Comparison of ENCODE assay signal across 9 mouse cellular contexts in genomic region chr16:43335151-43335823, GRCm38 (mm10).
DNase-seq lines count a peak whose midpoint lies in the region; ATAC-seq and TF ChIP-seq lines count a peak whose summit lies in the region.
"Had no signal": no experiment of that assay in that cellular context is flagged by ENCODE, and none has a peak within 500 bp of the region (broad histone marks: within the 10 kb centered on the region; RNA-seq: fewer than 3 reads in every experiment).

No protein-coding gene starts in this region.

- WGBS in heart, embryonic 11.5 days (ENCODE audit: insufficient replicate concordance), result 64% methylated on average over 8 of the region's 8 CpGs
- 68% methylated on average over 8 of the region's 8 CpGs for WGBS in midbrain, embryonic 16.5 days

- no peak overlapping the region for H3K4me2 ChIP-seq in heart, embryonic 11.5 days
- H3K4me2 ChIP-seq in midbrain, embryonic 16.5 days (ENCODE audit: low read length), result no peak overlapping the region
- H3K4me2 ChIP-seq: limb, embryonic 12.5 days had no signal

- H3K36me3 ChIP-seq in heart, embryonic 11.5 days (ENCODE audit: control insufficient read depth, insufficient read depth, low read length), result no peaks in the 10 kb centered on the region
- H3K36me3 ChIP-seq in midbrain, embryonic 16.5 days (ENCODE audit: control insufficient read depth, insufficient read depth, low read length), result no peaks in the 10 kb centered on the region
- H3K36me3 ChIP-seq: limb, embryonic 12.5 days had no signal

- peaks cover 10% of the 10 kb centered on the region for H3K4me1 ChIP-seq in heart, embryonic 11.5 days (ENCODE audit: control insufficient read depth, insufficient read depth, low read length)
- H3K4me1 ChIP-seq in embryonic fibroblast, embryonic 13.5 days (ENCODE audit: control insufficient read depth, insufficient read depth, low read length), result no peaks in the 10 kb centered on the region; the same call in 1 of the 2 replicates
- H3K4me1 ChIP-seq in midbrain, embryonic 16.5 days (ENCODE audit: control insufficient read depth, insufficient read depth, low read length), result peaks cover 5% of the 10 kb centered on the region; the same call in 1 of the 2 replicates

- peak; percentile 71 to 85 for DNase-seq in heart, adult 18-20 months
- DNase-seq in kidney, adult 11 months, result peak; percentile 72
- no peak for DNase-seq in ovary, postnatal 10 days (ENCODE audit: low spot score)
- no peak for DNase-seq in urinary bladder, adult 2 months (ENCODE audit: low spot score)
- no peak for DNase-seq in left cerebral cortex, adult 11 months (ENCODE audit: low spot score)

- H3K4me3 ChIP-seq in heart, embryonic 11.5 days (ENCODE audit: low read depth, low read length), result no peak overlapping the region
- H3K4me3 ChIP-seq in embryonic fibroblast, embryonic 13.5 days (ENCODE audit: insufficient read depth, low read length), result no peak overlapping the region
- H3K4me3 ChIP-seq in midbrain, embryonic 16.5 days (ENCODE audit: low read depth, low read length), result no peak overlapping the region
- H3K4me3 ChIP-seq: limb, embryonic 12.5 days had no signal

- TF ChIP-seq CTCF in embryonic fibroblast, embryonic 13.5 days (IDR thresholded peaks at IDR 0.05; ENCODE audit: borderline replicate concordance, insufficient read depth, low read length), result no peak

- no peaks in the 10 kb centered on the region for H3K27me3 ChIP-seq in heart, embryonic 11.5 days (ENCODE audit: control insufficient read depth, insufficient read depth, low read length)
- H3K27me3 ChIP-seq in midbrain, embryonic 16.5 days (ENCODE audit: control insufficient read depth, insufficient read depth, low read depth, low read length), result no peaks in the 10 kb centered on the region
- H3K27me3 ChIP-seq: limb, embryonic 12.5 days had no signal

- no peak overlapping the region for H3K9ac ChIP-seq in heart, embryonic 11.5 days (ENCODE audit: low read depth, low read length)
- no peak overlapping the region for H3K9ac ChIP-seq in midbrain, embryonic 16.5 days (ENCODE audit: low read depth, low read length)
- H3K9ac ChIP-seq: limb, embryonic 12.5 days had no signal

- H3K27ac ChIP-seq in heart, embryonic 11.5 days (ENCODE audit: low read depth, low read length), result no peak overlapping the region; the same call in 1 of the 2 replicates
- peak overlapping the region; percentile 60 for H3K27ac ChIP-seq in embryonic fibroblast, embryonic 13.5 days (ENCODE audit: insufficient read depth, low read length)
- H3K27ac ChIP-seq in midbrain, embryonic 16.5 days (ENCODE audit: low read length), result peak overlapping the region; percentile 9

- no peak for ATAC-seq in heart, embryonic 11.5 days (replicated peaks; ENCODE audit: insufficient number of reproducible peaks, low FRiP score, low TSS enrichment)
- ATAC-seq in midbrain, embryonic 16.5 days, result no peak

- H3K9me3 ChIP-seq in heart, embryonic 11.5 days (replicated peaks; ENCODE audit: control insufficient read depth, low read length), result no peaks in the 10 kb centered on the region
- no peaks in the 10 kb centered on the region for H3K9me3 ChIP-seq in midbrain, embryonic 16.5 days (replicated peaks; ENCODE audit: control insufficient read depth, low read length, poor library complexity, severe bottlenecking)
- H3K9me3 ChIP-seq: limb, embryonic 12.5 days had no signal

- TF ChIP-seq POLR2A in embryonic fibroblast, embryonic 13.5 days (IDR thresholded peaks at IDR 0.05; ENCODE audit: low read depth, low read length), result no peak

Comparison
In these comparisons a context has a peak if more than half of its experiments do, and no peak if none do; other contexts are left out.
1. DNase-seq: peak in heart, adult 18-20 months (2 of 2) and kidney, adult 11 months (single experiment); none in ovary, postnatal 10 days (single experiment), urinary bladder, adult 2 months (single experiment) and left cerebral cortex, adult 11 months (single experiment).